Mouse (Mus musculus): Measurements from ENCODE around the gene Sec11a. TPM values are rescaled to one million over a fixed set of nuclear protein-coding genes. Genes with fewer than 3 reads are reported as not detected.

Sec11a gene
- polyA plus RNA-seq, 1 experiment from 2014 or later, result 82.0 TPM

- TF ChIP-seq EP300 (IDR thresholded peaks at IDR 0.05; ENCODE audit: low read depth) (no peak), CTCF (IDR thresholded peaks at IDR 0.05; ENCODE audit: low read depth) (no peak)
- Histone ChIP-seq H3K9ac (replicated peaks) (peak overlapping the region; percentile 64), H3K27me3 (ENCODE audit: insufficient read depth, low read length) (no peaks in the 10 kb centered on the region), H3K4me1 (ENCODE audit: insufficient read depth) (peaks cover 18% of the 10 kb centered on the region), H3K36me3 (replicated peaks; ENCODE audit: insufficient read depth, low read length) (peaks cover 10% of the 10 kb centered on the region), H3K9me3 (ENCODE audit: low read length) (no peaks in the 10 kb centered on the region), H3K4me3 (ENCODE audit: low read depth, low read length) (peak overlapping the region; percentile 58), H3K4me2 (ENCODE audit: low read depth, low read length) (peak overlapping the region; percentile 82), H3K27ac (ENCODE audit: low read depth) (peak overlapping the region; percentile 88)
- 30% methylated on average over 15 of the region's 15 CpGs for WGBS (ENCODE audit: insufficient replicate concordance)
- DNase-seq, result no peak
- ATAC-seq, result 0 out of 2 replicates have a peak, but pooled peaks have one; percentile 22
Measured at GRCm38 (mm10) chr7:80901541-80902274, 45.9 kb downstream of the Sec11a start.

GRCm38 (mm10) chr7:80900944-80901501 lies 46.6 kb downstream of the Sec11a start, which contains the start of gene Wdr73:
Gene Wdr73, minus strand, starts transcription at chr7:80901269.
- no peak for TF ChIP-seq CTCF (IDR thresholded peaks at IDR 0.05; ENCODE audit: low read depth)
- TF ChIP-seq EP300 (IDR thresholded peaks at IDR 0.05; ENCODE audit: low read depth), result peak; percentile 61
- Histone ChIP-seq H3K9me3 (ENCODE audit: low read length) (no peaks in the 10 kb centered on the region), H3K9ac (replicated peaks) (peak within 1 kb of the TSS; percentile 64), H3K27ac (ENCODE audit: low read depth) (peak within 1 kb of the TSS; percentile 88), H3K4me1 (ENCODE audit: insufficient read depth) (peaks cover 18% of the 10 kb centered on the region), H3K4me2 (ENCODE audit: low read depth, low read length) (peak within 1 kb of the TSS; percentile 82), H3K4me3 (ENCODE audit: low read depth, low read length) (peak within 1 kb of the TSS; percentile 58), H3K27me3 (ENCODE audit: insufficient read depth, low read length) (no peaks in the 10 kb centered on the region), H3K36me3 (replicated peaks; ENCODE audit: insufficient read depth, low read length) (peaks cover 10% of the 10 kb centered on the region)
- WGBS (ENCODE audit: insufficient replicate concordance), result under 1% methylated on average over 36 of the region's 36 CpGs
- DNase-seq (peak; percentile 94), ATAC-seq (peak; percentile 99)

- WGBS (ENCODE audit: insufficient replicate concordance), result 79% methylated on average over 4 of the region's 4 CpGs
- H3K27me3 ChIP-seq (ENCODE audit: insufficient read depth, low read length), result no peaks in the 10 kb centered on the region
- TF ChIP-seq EP300 (IDR thresholded peaks at IDR 0.05; ENCODE audit: low read depth) (no peak), CTCF (IDR thresholded peaks at IDR 0.05; ENCODE audit: low read depth) (no peak)
- peaks cover 12% of the 10 kb centered on the region for H3K4me1 ChIP-seq (ENCODE audit: insufficient read depth)
- H3K4me2 ChIP-seq (ENCODE audit: low read depth, low read length), result no peak overlapping the region
- H3K36me3 ChIP-seq (replicated peaks; ENCODE audit: insufficient read depth, low read length), result peaks cover 28% of the 10 kb centered on the region
- no peaks in the 10 kb centered on the region for H3K9me3 ChIP-seq (ENCODE audit: low read length)
- H3K9ac ChIP-seq (replicated peaks), result no peak overlapping the region
- no peak overlapping the region for H3K27ac ChIP-seq (ENCODE audit: low read depth)
- H3K4me3 ChIP-seq (ENCODE audit: low read depth, low read length), result no peak overlapping the region
- no peak for ATAC-seq
- no peak for DNase-seq
Measured at GRCm38 (mm10) chr7:80897721-80898120, 49.9 kb downstream of the Sec11a start.

DNA sequence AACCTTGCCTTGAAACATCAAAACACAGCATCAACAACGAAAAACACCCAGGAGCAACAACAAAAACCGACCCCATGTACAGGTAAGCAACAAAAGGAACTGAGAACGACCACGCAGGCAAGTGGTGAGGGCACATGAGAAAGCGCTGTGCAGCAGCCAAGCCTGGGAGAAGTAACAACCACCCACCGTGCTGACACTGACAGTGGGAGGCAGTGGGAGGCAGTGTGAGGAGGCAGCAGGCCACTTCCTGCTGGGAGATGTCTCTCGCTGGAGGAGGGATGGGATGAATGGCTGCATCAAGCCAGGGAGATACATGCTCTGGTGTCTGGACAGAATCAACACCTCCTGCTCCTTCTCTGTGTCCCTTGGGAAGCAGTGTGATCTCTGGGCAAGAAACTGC lies 50.4 kb downstream of the Sec11a start:
- no peak for ATAC-seq
- Histone ChIP-seq H3K9me3 (ENCODE audit: low read length) (no peaks in the 10 kb centered on the region), H3K4me2 (ENCODE audit: low read depth, low read length) (no peak overlapping the region), H3K9ac (replicated peaks) (no peak overlapping the region), H3K36me3 (replicated peaks; ENCODE audit: insufficient read depth, low read length) (peaks cover 30% of the 10 kb centered on the region), H3K27ac (ENCODE audit: low read depth) (no peak overlapping the region), H3K4me1 (ENCODE audit: insufficient read depth) (peaks cover 12% of the 10 kb centered on the region), H3K4me3 (ENCODE audit: low read depth, low read length) (no peak overlapping the region), H3K27me3 (ENCODE audit: insufficient read depth, low read length) (no peaks in the 10 kb centered on the region)
- TF ChIP-seq EP300 (IDR thresholded peaks at IDR 0.05; ENCODE audit: low read depth) (no peak), CTCF (IDR thresholded peaks at IDR 0.05; ENCODE audit: low read depth) (no peak)
- 85% methylated on average over 7 of the region's 7 CpGs for WGBS (ENCODE audit: insufficient replicate concordance)
- no peak for DNase-seq

DNA sequence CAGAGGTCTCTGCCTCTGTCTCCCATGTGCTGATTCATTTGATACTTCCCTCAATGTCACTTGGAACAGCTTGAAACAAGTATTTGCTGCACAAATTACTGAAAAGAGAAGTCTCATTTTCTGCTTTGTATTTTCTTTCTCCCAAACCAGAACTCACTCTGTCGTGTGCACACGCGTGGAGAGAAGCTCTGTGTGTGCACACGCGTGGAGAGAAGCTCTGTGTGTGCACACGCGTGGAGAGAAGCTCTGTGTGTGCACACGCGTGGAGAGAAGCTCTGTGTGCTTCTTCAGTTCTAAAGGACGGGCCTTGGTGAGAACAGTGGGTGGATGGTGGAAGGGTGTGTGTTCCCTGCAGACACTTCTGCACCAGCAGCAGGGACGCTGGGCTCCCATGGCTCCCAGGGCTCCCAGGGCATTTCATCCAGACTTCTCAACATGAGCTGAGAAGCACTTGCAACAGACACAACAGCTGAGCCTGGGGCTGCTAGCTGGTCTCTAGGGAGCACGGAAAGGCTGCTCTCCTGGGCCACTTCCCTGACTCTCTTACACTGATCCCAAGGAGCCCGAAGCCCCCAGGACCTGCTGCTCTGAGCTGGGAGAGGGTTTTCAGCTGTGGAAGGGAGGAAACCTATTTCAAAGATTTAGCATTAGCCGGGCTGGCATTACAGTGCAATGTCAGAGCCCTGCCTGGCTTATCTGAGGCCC lies 52.6 kb downstream of the Sec11a start:
- Histone ChIP-seq H3K4me2 (ENCODE audit: low read depth, low read length) (no peak overlapping the region), H3K4me1 (ENCODE audit: insufficient read depth) (peaks cover under 1% of the 10 kb centered on the region), H3K36me3 (replicated peaks; ENCODE audit: insufficient read depth, low read length) (peaks cover 43% of the 10 kb centered on the region), H3K27me3 (ENCODE audit: insufficient read depth, low read length) (no peaks in the 10 kb centered on the region), H3K27ac (ENCODE audit: low read depth) (no peak overlapping the region), H3K4me3 (ENCODE audit: low read depth, low read length) (no peak overlapping the region), H3K9ac (replicated peaks) (no peak overlapping the region), H3K9me3 (ENCODE audit: low read length) (no peaks in the 10 kb centered on the region)
- ATAC-seq, result no peak
- 88% methylated on average over 14 of the region's 14 CpGs for WGBS (ENCODE audit: insufficient replicate concordance)
- TF ChIP-seq CTCF (IDR thresholded peaks at IDR 0.05; ENCODE audit: low read depth) (no peak), EP300 (IDR thresholded peaks at IDR 0.05; ENCODE audit: low read depth) (no peak)
- no peak for DNase-seq

DNA sequence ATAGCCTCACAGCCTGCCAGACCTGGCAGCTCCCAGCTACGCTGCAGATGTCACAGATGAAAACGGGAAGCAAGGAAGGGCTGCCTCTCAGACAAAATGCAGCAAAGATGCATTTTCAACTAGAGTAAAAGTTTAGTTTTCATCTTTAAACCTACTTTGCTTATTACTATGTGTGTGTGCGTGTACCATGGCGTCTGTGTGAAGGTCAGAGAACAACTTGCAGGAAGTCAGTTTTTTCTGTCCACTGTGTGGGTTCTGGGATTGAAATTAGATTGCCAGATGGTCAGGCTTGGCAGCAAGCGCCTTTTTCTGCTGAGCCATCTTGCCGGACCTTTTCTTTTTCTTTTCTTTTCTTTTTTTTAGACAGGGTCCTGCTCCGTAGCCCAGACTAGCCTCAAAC lies 53.4 kb downstream of the Sec11a start:
- H3K4me3 ChIP-seq (ENCODE audit: low read depth, low read length), result no peak overlapping the region
- no peak overlapping the region for H3K4me2 ChIP-seq (ENCODE audit: low read depth, low read length)
- H3K4me1 ChIP-seq (ENCODE audit: insufficient read depth), result peaks cover 5% of the 10 kb centered on the region; the same call in 1 of the 2 replicates
- H3K9ac ChIP-seq (replicated peaks), result no peak overlapping the region
- no peak for ATAC-seq
- no peaks in the 10 kb centered on the region for H3K9me3 ChIP-seq (ENCODE audit: low read length)
- peaks cover 43% of the 10 kb centered on the region for H3K36me3 ChIP-seq (replicated peaks; ENCODE audit: insufficient read depth, low read length)
- 84% methylated on average over 7 of the region's 7 CpGs for WGBS (ENCODE audit: insufficient replicate concordance)
- TF ChIP-seq EP300 (IDR thresholded peaks at IDR 0.05; ENCODE audit: low read depth), result no peak
- TF ChIP-seq CTCF (IDR thresholded peaks at IDR 0.05; ENCODE audit: low read depth), result no peak
- H3K27ac ChIP-seq (ENCODE audit: low read depth), result peak overlapping the region; percentile 41; the same call in 1 of the 2 replicates
- no peak for DNase-seq
- no peaks in the 10 kb centered on the region for H3K27me3 ChIP-seq (ENCODE audit: insufficient read depth, low read length)
